Mouse (Mus musculus) erythroid progenitor cell, adult 5-6 weeks (primary cell): ENCODE measurements around the gene Slc22a7. TPM values are rescaled to one million over a fixed set of nuclear protein-coding genes. Genes with fewer than 3 reads are reported as not detected.
A peak's percentile ranks its signal among the peaks of the same experiment; 100 is the strongest.

Experiments
- ATAC-seq: replicated peaks from 2 replicates; pipeline ENCODE4 v1.8.0; 2016; ENCODE audit warnings: moderate number of reproducible peaks, mild to moderate bottlenecking, moderate TSS enrichment, inconsistent platforms; ENCODE audit not compliant: poor library complexity, low FRiP score, severe bottlenecking
- total RNA-seq, 2 experiments: library from RNA; stranded (forward) in 1 of 2; stranded (reverse) in 1 of 2; fragments of 150-400 nt in 1 of 2; fragments of 186-747, 209-891 nt in 1 of 2; gene quantifications; 2 replicates each; pipeline versions ENCODE4 v1.2.3 to v1.2.4; 2015 to 2017; ENCODE audit warnings: low replicate concordance in 2 of 2

Gene Slc22a7
- total RNA-seq, 2 experiments from 2014 or later = not detected

GRCm38 (mm10) chr17:46439176-46439575 is 919 bp upstream of the Slc22a7 start:
- ATAC-seq = no peak

- 0 out of 2 replicates have a peak, but pooled peaks have one; percentile 14 for ATAC-seq
Observed at GRCm38 (mm10) chr17:46436672-46437366, 1.4 kb downstream of the Slc22a7 start.

DNA sequence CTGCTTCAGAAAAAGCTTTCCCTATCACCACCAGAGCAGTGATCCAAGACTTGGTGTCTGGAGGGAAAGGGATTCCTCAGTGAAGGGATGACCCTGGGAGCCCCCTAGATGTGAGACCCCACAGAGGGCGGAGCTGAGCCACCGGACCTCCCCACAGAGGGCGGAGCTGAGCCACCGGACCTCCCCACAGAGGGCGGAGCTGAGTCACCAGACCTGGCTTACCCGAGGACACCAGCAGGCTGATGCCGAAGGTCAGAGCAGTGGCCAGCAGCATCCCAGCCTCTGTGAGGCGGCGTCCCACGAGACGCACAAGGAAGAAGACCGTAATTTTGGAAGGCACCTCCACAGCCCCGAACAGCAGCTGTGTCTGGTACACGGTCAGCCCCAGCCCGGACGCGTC is 4.6 kb downstream of the Slc22a7 start:
- ATAC-seq = no peak

GRCm38 (mm10) chr17:46428761-46429414 is 9.4 kb downstream of the Slc22a7 start, which contains the start of gene Crip3:
Crip3 (plus strand) TSS chr17:46428926.
- ATAC-seq = no peak

GRCm38 (mm10) chr17:46426496-46426895 is 11.8 kb downstream of the Slc22a7 start:
- no peak for ATAC-seq

DNA sequence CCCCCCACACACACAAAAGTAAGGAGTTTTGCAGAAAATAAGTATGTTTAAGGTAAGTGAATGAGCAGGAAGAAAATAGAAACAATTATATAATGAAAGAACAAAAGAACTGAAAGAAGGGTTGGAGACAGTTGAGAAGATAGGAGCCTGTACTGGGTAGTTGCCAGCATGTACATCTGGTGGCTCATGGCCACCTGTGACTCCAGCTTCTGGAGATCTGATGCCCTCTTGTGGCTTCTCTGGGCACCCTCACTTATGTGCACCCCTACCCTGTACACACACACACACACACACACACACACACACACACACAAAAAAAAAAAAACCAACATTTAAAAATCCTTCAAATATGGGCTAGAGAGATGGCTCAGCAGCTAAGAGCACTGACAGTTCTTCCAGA is 18.5 kb downstream of the Slc22a7 start:
- ATAC-seq = no peak

- ATAC-seq = no peak
Observed at GRCm38 (mm10) chr17:46418628-46419027, 19.6 kb downstream of the Slc22a7 start.

GRCm38 (mm10) chr17:46408478-46408877 is 29.8 kb downstream of the Slc22a7 start:
- no peak for ATAC-seq

DNA sequence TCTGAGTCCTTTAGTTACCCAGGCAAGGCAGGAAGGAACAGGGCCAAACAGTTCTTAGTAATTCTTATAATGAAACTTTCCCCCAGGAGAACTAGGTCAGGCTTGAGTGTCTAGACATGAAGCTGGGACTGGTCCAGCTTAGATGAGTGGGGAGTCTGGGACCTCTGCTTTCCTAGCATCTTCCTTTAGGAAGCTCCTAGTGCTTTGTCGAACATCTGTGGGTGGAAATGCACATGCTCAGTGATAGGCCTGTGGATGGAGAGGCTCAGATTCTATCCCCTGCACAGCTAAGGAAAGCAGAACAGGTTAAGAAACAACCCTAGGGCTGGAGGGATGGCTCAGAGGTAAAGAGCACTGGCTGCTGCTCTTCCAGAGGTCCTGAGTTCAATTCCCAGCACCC is 43.6 kb downstream of the Slc22a7 start:
- ATAC-seq = no peak

DNA sequence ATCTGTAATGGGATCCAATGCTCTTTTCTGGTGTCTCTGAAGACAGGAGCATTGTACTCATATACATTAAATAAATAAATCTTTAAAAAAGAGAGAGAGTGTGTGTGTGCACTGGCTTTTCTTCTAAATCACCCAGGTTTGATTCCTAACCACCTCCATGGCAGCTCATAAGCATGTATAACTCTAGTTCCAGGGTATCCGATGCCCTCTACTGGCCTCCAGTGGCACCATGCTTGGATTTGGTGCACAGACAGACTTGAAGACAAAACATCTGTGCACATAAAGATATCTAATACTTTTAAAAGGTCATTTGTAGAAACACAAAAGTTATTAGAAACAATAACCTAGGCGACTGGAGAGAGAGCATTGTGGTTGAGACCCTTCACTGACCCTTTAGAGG is 45.2 kb downstream of the Slc22a7 start:
- ATAC-seq = no peak

GRCm38 (mm10) chr17:46388200-46388599 is 50.1 kb downstream of the Slc22a7 start:
- ATAC-seq = no peak

GRCm38 (mm10) chr17:46384061-46384801 is 54.0 kb downstream of the Slc22a7 start:
- no peak for ATAC-seq

DNA sequence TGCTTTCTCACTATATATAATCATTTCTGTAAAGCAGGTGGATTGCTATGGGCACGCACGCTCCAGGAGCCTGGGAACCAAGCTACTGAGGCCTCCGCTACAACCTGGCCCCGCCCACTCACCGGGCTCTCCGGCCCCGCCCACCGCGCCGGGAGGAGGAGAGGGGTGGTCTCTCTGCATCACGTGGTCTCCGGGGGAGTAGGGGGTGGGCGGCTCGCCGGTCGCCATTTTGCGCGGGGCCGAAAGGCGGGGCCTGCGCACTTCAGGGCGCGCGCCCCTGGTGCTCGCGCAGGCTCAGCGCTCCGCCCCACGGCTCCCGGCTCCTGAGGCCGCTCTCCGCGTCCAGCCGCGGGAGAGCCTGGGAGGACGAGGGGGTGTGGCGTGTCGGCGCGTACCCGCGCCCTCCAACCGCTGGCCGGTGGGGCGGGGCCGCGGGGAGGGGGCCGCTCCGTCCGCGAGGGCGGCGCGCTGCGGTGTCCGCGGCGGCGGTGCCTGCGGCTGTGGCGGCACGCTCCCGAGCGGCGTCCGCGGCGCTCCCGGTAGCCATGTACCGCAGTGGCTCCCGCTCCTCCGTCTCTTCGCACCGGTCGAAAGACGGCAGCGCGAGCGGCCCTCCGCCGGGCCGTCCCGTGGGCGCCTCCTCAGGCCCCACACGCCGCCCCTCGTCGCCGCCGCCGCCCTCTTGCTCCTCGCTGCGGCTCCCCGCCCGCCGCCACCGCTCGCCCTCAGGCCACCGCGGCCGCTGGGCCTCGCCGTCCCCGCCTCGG is 54.8 kb downstream of the Slc22a7 start, which contains the start of gene Zfp318:
TSS of gene Zfp318 (plus strand) at position 438 of the 767 bp plus-strand sequence.
- ATAC-seq = peak; percentile 95

Other genes starting within 250 kb of the Slc22a7 start
- gene Polh, start 235.8 kb downstream of the Slc22a7 start, total RNA-seq (2015; ENCODE audit: low replicate concordance) = 40.4 and 61.2 TPM in 2 replicates
- 96.1 and 102 TPM in 2 replicates for gene Polh, start 235.8 kb downstream of the Slc22a7 start, total RNA-seq (2017; ENCODE audit: low replicate concordance)
- 26.8 and 35.0 TPM in 2 replicates for gene Xpo5, start 235.7 kb downstream of the Slc22a7 start, total RNA-seq (2015; ENCODE audit: low replicate concordance)
- 26.6 and 32.0 TPM in 2 replicates for gene Xpo5, start 235.7 kb downstream of the Slc22a7 start, total RNA-seq (2017; ENCODE audit: low replicate concordance)
- 25.6 and 26.4 TPM in 2 replicates for gene Polr1c, start 190.4 kb downstream of the Slc22a7 start, total RNA-seq (2015; ENCODE audit: low replicate concordance)
- 5.8 and 24.9 TPM in 2 replicates for gene Polr1c, start 190.4 kb downstream of the Slc22a7 start, total RNA-seq (2017; ENCODE audit: low replicate concordance)
- gene Yipf3, start 190.4 kb downstream of the Slc22a7 start, total RNA-seq (2015; ENCODE audit: low replicate concordance) = 46.5 and 53.7 TPM in 2 replicates
- gene Yipf3, start 190.4 kb downstream of the Slc22a7 start, total RNA-seq (2017; ENCODE audit: low replicate concordance) = 15.3 and 22.5 TPM in 2 replicates
- not detected in 2 replicates for gene Lrrc73, start 184.9 kb downstream of the Slc22a7 start, total RNA-seq (2015; ENCODE audit: low replicate concordance)
- gene Lrrc73, start 184.9 kb downstream of the Slc22a7 start, total RNA-seq (2017; ENCODE audit: low replicate concordance) = 0.39 TPM in 1 of 2 replicates, not detected in the other
- gene Tjap1, start 155.4 kb downstream of the Slc22a7 start, total RNA-seq (2015; ENCODE audit: low replicate concordance) = 2.2 and 21.8 TPM in 2 replicates
- gene Tjap1, start 155.4 kb downstream of the Slc22a7 start, total RNA-seq (2017; ENCODE audit: low replicate concordance) = 6.5 and 53.0 TPM in 2 replicates
- not detected in 2 replicates for gene Dlk2, start 141.0 kb downstream of the Slc22a7 start, total RNA-seq (2015; ENCODE audit: low replicate concordance)
- not detected in 2 replicates for gene Dlk2, start 141.0 kb downstream of the Slc22a7 start, total RNA-seq (2017; ENCODE audit: low replicate concordance)
- gene Abcc10, start 110.1 kb downstream of the Slc22a7 start, total RNA-seq (2015; ENCODE audit: low replicate concordance) = not detected in 2 replicates
- gene Abcc10, start 110.1 kb downstream of the Slc22a7 start, total RNA-seq (2017; ENCODE audit: low replicate concordance) = 0.53 TPM in 1 of 2 replicates, not detected in the other
- gene Zfp318, start 54.7 kb downstream of the Slc22a7 start, total RNA-seq (2015; ENCODE audit: low replicate concordance) = 0.72 and 8.8 TPM in 2 replicates
- gene Zfp318, start 54.7 kb downstream of the Slc22a7 start, total RNA-seq (2017; ENCODE audit: low replicate concordance) = 3.3 and 10.1 TPM in 2 replicates
- not detected in 2 replicates for gene Crip3, start 9.5 kb downstream of the Slc22a7 start, total RNA-seq (2015; ENCODE audit: low replicate concordance)
- not detected in 2 replicates for gene Crip3, start 9.5 kb downstream of the Slc22a7 start, total RNA-seq (2017; ENCODE audit: low replicate concordance)
- not detected in 2 replicates for gene Ttbk1, start 49.2 kb upstream of the Slc22a7 start, total RNA-seq (2015; ENCODE audit: low replicate concordance)
- gene Ttbk1, start 49.2 kb upstream of the Slc22a7 start, total RNA-seq (2017; ENCODE audit: low replicate concordance) = not detected in 2 replicates
- 3.8 and 5.0 TPM in 2 replicates for gene Dnph1, start 58.3 kb upstream of the Slc22a7 start, total RNA-seq (2015; ENCODE audit: low replicate concordance)
- 0.64 and 1.9 TPM in 2 replicates for gene Dnph1, start 58.3 kb upstream of the Slc22a7 start, total RNA-seq (2017; ENCODE audit: low replicate concordance)
- 0.42 and 5.8 TPM in 2 replicates for gene Cul9, start 107.9 kb upstream of the Slc22a7 start, total RNA-seq (2015; ENCODE audit: low replicate concordance)
- 0.26 TPM in 1 of 2 replicates, not detected in the other for gene Cul9, start 107.9 kb upstream of the Slc22a7 start, total RNA-seq (2017; ENCODE audit: low replicate concordance)
- 12.2 and 23.8 TPM in 2 replicates for gene Srf, start 117.7 kb upstream of the Slc22a7 start, total RNA-seq (2015; ENCODE audit: low replicate concordance)
- gene Srf, start 117.7 kb upstream of the Slc22a7 start, total RNA-seq (2017; ENCODE audit: low replicate concordance) = 7.2 and 9.9 TPM in 2 replicates
- gene Ptk7, start 191.0 kb upstream of the Slc22a7 start, total RNA-seq (2015; ENCODE audit: low replicate concordance) = not detected in 2 replicates
- gene Ptk7, start 191.0 kb upstream of the Slc22a7 start, total RNA-seq (2017; ENCODE audit: low replicate concordance) = 0.30 TPM in 1 of 2 replicates, not detected in the other
- 1.3 and 2.9 TPM in 2 replicates for gene Klc4, start 207.6 kb upstream of the Slc22a7 start, total RNA-seq (2015; ENCODE audit: low replicate concordance)
- 4.5 and 5.5 TPM in 2 replicates for gene Klc4, start 207.6 kb upstream of the Slc22a7 start, total RNA-seq (2017; ENCODE audit: low replicate concordance)
- gene Mrpl2, start 207.8 kb upstream of the Slc22a7 start, total RNA-seq (2015; ENCODE audit: low replicate concordance) = 5.8 and 10.9 TPM in 2 replicates
- gene Mrpl2, start 207.8 kb upstream of the Slc22a7 start, total RNA-seq (2017; ENCODE audit: low replicate concordance) = 12.5 and 13.3 TPM in 2 replicates
- 1.7 TPM in 1 of 2 replicates, not detected in the other for gene Cul7, start 211.9 kb upstream of the Slc22a7 start, total RNA-seq (2015; ENCODE audit: low replicate concordance)
- 0.30 and 0.39 TPM in 2 replicates for gene Cul7, start 211.9 kb upstream of the Slc22a7 start, total RNA-seq (2017; ENCODE audit: low replicate concordance)
- 2.5 TPM in 1 of 2 replicates, not detected in the other for gene Rrp36, start 235.9 kb upstream of the Slc22a7 start, total RNA-seq (2015; ENCODE audit: low replicate concordance)
- 8.6 and 23.7 TPM in 2 replicates for gene Rrp36, start 235.9 kb upstream of the Slc22a7 start, total RNA-seq (2017; ENCODE audit: low replicate concordance)
- 15.1 and 22.6 TPM in 2 replicates for gene Mea1, start 240.3 kb upstream of the Slc22a7 start, total RNA-seq (2015; ENCODE audit: low replicate concordance)
- gene Mea1, start 240.3 kb upstream of the Slc22a7 start, total RNA-seq (2017; ENCODE audit: low replicate concordance) = 4.2 and 10.9 TPM in 2 replicates
- 16.9 and 23.1 TPM in 2 replicates for gene Klhdc3, start 242.5 kb upstream of the Slc22a7 start, total RNA-seq (2015; ENCODE audit: low replicate concordance)
- 5.1 and 17.2 TPM in 2 replicates for gene Klhdc3, start 242.5 kb upstream of the Slc22a7 start, total RNA-seq (2017; ENCODE audit: low replicate concordance)